Mouse (Mus musculus) heart, embryonic 15.5 days (tissue): ENCODE results near the gene Rap1b. TPM values are rescaled to one million over a fixed set of nuclear protein-coding genes. Genes with fewer than 3 reads are reported as not detected.
"Not testable (repeated sequence)": the region's sequence is repeated elsewhere in the genome, so short reads cannot be mapped to it uniquely, and the experiment has no call there.

Source experiments
- ATAC-seq: fragments of 200-750 bp; cut with Nextera tagmentation; replicated peaks from 2 replicates; pipeline ENCODE4 v1.8.0; 2017; ENCODE audit warnings: low read depth, moderate TSS enrichment; ENCODE audit not compliant: insufficient number of reproducible peaks, insufficient read depth, low FRiP score
- H3K27ac ChIP-seq: fragments of 300-500 bp; sonication (generic); 2 replicates; pipeline ENCODE4 v1.5.1; 2015; ENCODE audit warnings: mild to moderate bottlenecking, inconsistent platforms
- H3K27me3 ChIP-seq: fragments of 300-500 bp; sonication (generic); 2 replicates; pipeline ENCODE4 v1.6.1; 2015; ENCODE audit warnings: inconsistent platforms
- H3K36me3 ChIP-seq: fragments of 300-500 bp; sonication (generic); 2 replicates; pipeline ENCODE4 v1.6.1; 2015; ENCODE audit warnings: mild to moderate bottlenecking, inconsistent platforms
- H3K4me1 ChIP-seq: fragments of 300-500 bp; sonication (generic); replicated peaks from 2 replicates; pipeline ENCODE4 v1.6.1; 2015; ENCODE audit warnings: inconsistent platforms
- H3K4me2 ChIP-seq: fragments of 300-500 bp; sonication (generic); 2 replicates; pipeline ENCODE4 v1.6.1; 2015; ENCODE audit warnings: inconsistent platforms, mild to moderate bottlenecking, moderate library complexity
- H3K4me3 ChIP-seq: fragments of 300-500 bp; sonication (generic); 2 replicates; pipeline ENCODE4 v1.5.1; 2015; ENCODE audit warnings: mild to moderate bottlenecking, inconsistent platforms
- H3K9ac ChIP-seq: fragments of 300-500 bp; sonication (generic); 2 replicates; pipeline ENCODE4 v1.6.1; 2015; ENCODE audit warnings: mild to moderate bottlenecking, inconsistent platforms
- H3K9me3 ChIP-seq: fragments of 300-500 bp; sonication (generic); replicated peaks from 2 replicates; pipeline ENCODE4 v1.6.1; 2016; ENCODE audit warnings: inconsistent platforms
- WGBS: fragments of 180-500 bp; shearing (Covaris S2); methylation state at CpG from one replicate; pipeline ENCODE4 v1.1.7; 2015; ENCODE audit warnings: mixed read lengths; 5-methylcytosine and 5-hydroxymethylcytosine counted together
- polyA plus RNA-seq: library from polyadenylated mRNA; unstranded; fragments of >200 nt; fragmentation: Nextera tagmentation; extraction: Ambion mirVana; gene quantifications from 2 replicates; pipeline ENCODE4 v1.2.1, GENCODE M21; 2015

The Rap1b gene
- polyA plus RNA-seq: 112 and 128 TPM in 2 replicates

DNA sequence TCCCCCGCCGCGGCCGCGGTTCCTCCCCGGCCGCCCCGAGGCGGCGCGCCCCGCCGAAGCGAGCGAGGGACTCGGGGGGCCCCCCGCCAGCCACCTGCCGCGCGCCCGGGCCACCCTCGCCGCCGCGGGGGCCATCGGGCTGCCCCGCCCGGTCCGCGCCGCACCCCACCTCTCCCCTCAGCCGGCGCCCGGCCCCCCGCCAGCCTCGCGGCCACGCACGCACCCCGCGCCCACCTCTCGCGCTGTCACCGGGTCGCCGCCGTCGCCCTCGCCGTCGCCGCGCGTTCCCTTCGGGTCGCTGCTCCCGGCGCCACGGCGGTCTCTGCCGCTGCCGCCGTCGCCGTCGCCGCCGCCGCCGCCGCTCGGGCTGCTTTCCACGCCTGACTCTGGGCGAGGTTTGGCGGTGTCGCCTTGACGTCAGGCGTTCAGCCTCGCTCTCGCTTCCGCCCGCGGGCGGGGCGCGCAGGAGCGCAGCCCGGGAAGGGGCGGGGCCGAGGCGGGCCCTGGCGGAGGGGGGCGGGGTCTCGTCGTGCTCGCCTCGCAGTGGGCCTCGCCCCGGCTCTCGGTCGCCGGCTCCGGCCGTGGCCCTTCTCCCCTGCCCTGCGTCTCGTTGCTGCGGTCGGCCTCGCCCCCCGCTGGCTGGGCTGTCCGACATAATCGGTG, at the start of gene Rap1b:
Gene Rap1b, minus strand, starts transcription at position 439 of the 663 bp plus-strand sequence.
- H3K27ac ChIP-seq: peak within 1 kb of the TSS; percentile 99
- no peaks in the 10 kb centered on the region for H3K9me3 ChIP-seq
- H3K4me2 ChIP-seq: peak within 1 kb of the TSS; percentile 71
- under 1% methylated on average over 97 of the region's 112 CpGs for WGBS
- no peaks in the 10 kb centered on the region for H3K27me3 ChIP-seq
- H3K4me3 ChIP-seq: peak within 1 kb of the TSS; percentile 97
- peaks cover 28% of the 10 kb centered on the region for H3K4me1 ChIP-seq
- ATAC-seq: peak; percentile 97
- peak within 1 kb of the TSS; percentile 99 for H3K9ac ChIP-seq
- H3K36me3 ChIP-seq: no peaks in the 10 kb centered on the region

DNA sequence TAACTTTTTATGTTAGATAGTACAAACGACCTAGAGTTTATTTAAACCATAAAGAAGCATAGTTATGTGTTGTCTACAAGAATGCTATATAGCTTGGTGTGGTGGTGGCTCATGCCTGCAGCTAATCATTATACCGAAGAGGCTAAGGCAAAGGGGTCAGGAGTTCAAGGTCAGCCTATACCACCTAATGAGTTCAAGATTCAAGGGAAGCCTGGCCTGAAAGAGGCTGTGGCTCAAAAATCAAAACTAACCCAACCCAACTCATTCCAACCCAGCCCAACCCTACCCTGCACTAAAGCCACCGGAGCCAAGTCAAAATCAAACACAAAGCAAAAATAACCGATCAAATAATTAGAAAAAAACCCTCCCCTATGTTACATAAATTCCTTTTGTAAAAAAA, 49.4 kb upstream of the Rap1b start:
- ATAC-seq: no peak
- no peak overlapping the region for H3K4me3 ChIP-seq
- 73% methylated on average over 4 of the region's 4 CpGs for WGBS

DNA sequence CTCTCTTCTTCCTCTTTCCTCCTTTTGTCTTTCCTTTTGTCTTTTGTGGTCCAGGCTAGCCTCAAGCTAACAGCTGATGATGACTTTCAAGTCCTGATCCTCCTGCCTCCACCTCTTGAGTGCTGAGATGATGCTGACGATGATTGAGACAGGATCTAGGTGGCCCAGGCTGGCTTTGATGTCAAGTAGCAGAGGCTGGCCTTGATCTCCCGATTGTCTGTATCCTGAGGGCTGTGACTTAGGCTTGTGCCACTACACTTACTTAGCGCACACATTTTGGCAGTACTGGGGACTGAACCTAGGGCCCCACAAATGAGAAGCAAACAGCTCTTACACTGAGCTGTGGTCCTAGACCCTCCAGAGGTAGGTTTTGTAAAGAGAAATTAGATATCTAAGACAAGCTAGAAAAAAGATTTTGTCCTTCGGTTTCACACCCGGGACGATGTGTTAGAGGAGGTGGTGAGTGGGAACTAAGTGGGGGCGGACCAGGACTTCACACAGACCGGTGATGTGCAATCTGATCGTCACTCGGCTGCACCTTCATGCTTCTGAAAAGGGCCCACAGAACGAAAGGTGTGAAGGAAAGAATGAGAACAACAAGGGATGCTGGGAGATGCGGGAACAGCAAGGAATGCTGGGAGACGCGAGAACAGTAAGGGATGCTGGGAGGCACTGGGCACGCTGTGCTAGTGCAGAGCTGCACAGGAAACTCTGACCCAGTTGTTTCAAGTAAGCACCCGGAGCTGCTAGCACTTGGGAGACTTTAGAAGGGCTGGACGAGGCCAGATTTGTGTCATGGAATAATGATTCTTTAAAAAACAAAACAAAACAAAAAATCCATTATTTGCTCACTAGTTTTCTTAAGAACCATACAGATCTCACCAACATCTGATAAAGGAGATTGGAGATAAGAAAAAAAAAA, 48.5 kb upstream of the Rap1b start:
- H3K4me2 ChIP-seq: no peak overlapping the region
- no peak overlapping the region for H3K9ac ChIP-seq
- H3K4me3 ChIP-seq: no peak overlapping the region
- no peaks in the 10 kb centered on the region for H3K27me3 ChIP-seq
- H3K27ac ChIP-seq: no peak overlapping the region
- H3K9me3 ChIP-seq: no peaks in the 10 kb centered on the region
- peaks cover 7% of the 10 kb centered on the region for H3K4me1 ChIP-seq
- WGBS: 81% methylated on average over 17 of the region's 17 CpGs
- no peaks in the 10 kb centered on the region for H3K36me3 ChIP-seq
- ATAC-seq: no peak

More for the DNA sequence above, 49.4 kb upstream of the Rap1b start:
- Histone ChIP-seq H3K9ac (no peak overlapping the region), H3K27me3 (no peaks in the 10 kb centered on the region), H3K4me1 (peaks cover 7% of the 10 kb centered on the region), H3K4me2 (no peak overlapping the region), H3K27ac (no peak overlapping the region), H3K9me3 (no peaks in the 10 kb centered on the region), H3K36me3 (no peaks in the 10 kb centered on the region)

DNA sequence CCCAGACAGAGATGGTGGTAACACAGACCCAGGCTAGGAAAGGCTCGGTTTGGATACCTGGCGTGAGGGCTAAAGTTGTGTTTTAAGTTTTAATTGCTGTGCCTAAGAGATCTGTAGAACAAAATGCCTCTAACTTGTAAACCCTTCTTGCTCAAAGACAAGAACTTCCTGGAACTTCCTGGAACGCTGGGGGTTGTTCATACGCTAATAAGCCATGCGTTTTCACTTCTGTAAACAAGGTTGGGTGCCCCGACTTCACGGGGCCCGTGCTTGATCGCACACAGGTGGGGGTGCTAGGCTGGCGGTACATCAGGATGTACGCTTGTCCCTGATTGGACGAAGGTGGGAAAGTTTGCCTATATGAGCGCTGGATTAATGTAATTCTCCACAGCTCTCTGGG, 47.3 kb upstream of the Rap1b start:
- not testable (repeated sequence) for ATAC-seq, H3K27me3 ChIP-seq, H3K36me3 ChIP-seq, H3K27ac ChIP-seq, H3K4me1 ChIP-seq, H3K4me3 ChIP-seq, H3K9me3 ChIP-seq, H3K4me2 ChIP-seq, H3K9ac ChIP-seq
- 45% methylated on average over 13 of the region's 13 CpGs for WGBS

DNA sequence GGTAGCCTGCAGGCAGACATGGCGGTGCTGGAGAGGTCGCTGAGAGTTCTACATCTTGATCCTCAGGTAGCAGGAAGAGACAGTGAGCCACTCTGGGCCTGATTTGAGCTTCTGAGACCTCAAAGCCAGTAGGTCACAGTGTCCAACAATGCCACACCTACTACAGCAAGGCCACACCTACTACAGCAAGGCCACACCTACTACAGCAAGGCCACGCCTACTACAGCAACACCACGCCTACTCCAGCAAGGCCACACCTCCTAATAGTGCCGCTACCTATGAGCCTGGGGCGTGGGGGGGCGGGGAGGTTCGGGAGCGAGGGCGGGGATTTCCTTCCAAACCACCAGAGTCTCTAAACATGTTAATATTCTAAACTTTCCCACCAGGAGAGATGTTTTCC, 45.5 kb upstream of the Rap1b start:
- Histone ChIP-seq H3K4me1 (peaks cover 3% of the 10 kb centered on the region), H3K27ac (no peak overlapping the region)
- ATAC-seq: no peak

DNA sequence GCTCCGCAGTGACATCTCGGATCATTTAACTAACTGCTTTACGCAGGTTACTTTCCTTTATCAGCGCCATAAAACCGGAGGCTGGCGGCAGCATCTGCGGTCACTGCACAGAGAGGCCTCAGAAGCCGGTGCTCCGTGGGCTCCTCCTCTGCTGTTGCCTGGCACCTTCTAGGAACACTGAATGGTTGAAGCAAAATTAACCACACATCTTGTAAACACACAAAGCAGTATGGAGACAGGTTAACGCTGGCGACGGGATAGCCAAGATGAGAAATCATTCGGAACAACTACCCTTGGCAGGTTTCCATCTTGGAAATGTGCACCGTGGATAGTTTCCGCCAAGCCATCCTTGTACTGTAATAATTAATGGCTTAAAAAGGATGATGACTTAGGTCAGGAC, 43.0 kb upstream of the Rap1b start:
- ATAC-seq: no peak
- no peaks in the 10 kb centered on the region for H3K36me3 ChIP-seq
- H3K4me2 ChIP-seq: no peak overlapping the region
- no peak overlapping the region for H3K27ac ChIP-seq
- H3K4me1 ChIP-seq: 0 out of 2 replicates have a peak, but pooled peaks cover 4% of the 10 kb centered on the region
- 79% methylated on average over 15 of the region's 15 CpGs for WGBS
- no peaks in the 10 kb centered on the region for H3K9me3 ChIP-seq
- no peak overlapping the region for H3K4me3 ChIP-seq
- no peak overlapping the region for H3K9ac ChIP-seq
- H3K27me3 ChIP-seq: no peaks in the 10 kb centered on the region

More for the DNA sequence above, 45.5 kb upstream of the Rap1b start:
- Histone ChIP-seq H3K36me3 (no peaks in the 10 kb centered on the region), H3K4me2 (no peak overlapping the region), H3K9ac (no peak overlapping the region), H3K9me3 (no peaks in the 10 kb centered on the region), H3K27me3 (no peaks in the 10 kb centered on the region), H3K4me3 (no peak overlapping the region)
- 72% methylated on average over 10 of the region's 10 CpGs for WGBS

DNA sequence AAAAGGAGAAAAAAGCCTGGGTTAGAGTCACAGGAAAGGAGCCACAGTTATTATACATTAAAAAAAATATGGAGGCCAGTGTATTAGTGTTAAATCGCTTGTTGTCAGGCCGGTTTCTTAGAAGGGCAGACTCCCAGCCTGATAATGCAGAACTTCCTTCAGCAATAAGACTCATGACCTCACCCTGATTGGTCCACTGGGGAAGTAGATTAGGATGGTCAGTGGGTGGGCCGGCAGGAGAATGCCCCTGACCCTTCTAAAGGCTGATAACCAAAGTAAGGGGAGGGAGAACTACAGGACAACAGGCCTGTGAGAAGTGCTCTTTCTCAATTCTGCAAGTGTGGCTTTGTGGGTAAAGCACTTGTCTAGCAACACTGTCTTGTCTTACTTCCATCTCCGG, 39.5 kb upstream of the Rap1b start:
- no peak overlapping the region for H3K9ac ChIP-seq
- no peaks in the 10 kb centered on the region for H3K27me3 ChIP-seq
- H3K4me1 ChIP-seq: 0 out of 2 replicates have a peak, but pooled peaks cover 4% of the 10 kb centered on the region
- H3K4me3 ChIP-seq: no peak overlapping the region
- WGBS: 43% methylated on average over 4 of the region's 4 CpGs
- H3K4me2 ChIP-seq: no peak overlapping the region
- H3K36me3 ChIP-seq: no peaks in the 10 kb centered on the region
- no peak overlapping the region for H3K27ac ChIP-seq
- H3K9me3 ChIP-seq: no peaks in the 10 kb centered on the region
- no peak for ATAC-seq

DNA sequence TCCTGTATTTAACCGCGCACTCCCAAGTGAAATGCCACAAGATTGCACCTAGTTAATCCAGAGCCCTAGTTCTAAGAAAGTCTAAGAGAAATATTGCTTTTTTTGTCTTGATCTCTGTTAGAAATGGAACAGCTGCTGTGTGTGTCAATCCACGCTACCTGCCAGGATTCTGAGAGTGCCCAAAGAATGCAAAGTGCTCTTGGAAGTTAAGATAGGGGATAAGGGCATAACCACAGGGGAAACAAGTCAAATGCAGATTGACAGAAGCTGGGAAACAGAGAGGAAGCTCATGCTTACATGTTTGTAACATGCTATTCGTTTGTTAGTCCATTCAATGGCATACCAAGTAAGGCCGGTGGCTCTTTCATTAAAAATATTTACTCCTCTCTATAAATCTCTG, 38.9 kb upstream of the Rap1b start:
- H3K4me2 ChIP-seq: no peak overlapping the region
- no peak overlapping the region for H3K27ac ChIP-seq
- 0 out of 2 replicates have a peak, but pooled peaks cover 4% of the 10 kb centered on the region for H3K4me1 ChIP-seq
- H3K4me3 ChIP-seq: no peak overlapping the region
- no peaks in the 10 kb centered on the region for H3K9me3 ChIP-seq
- H3K27me3 ChIP-seq: no peaks in the 10 kb centered on the region
- no peaks in the 10 kb centered on the region for H3K36me3 ChIP-seq
- WGBS: 77% methylated on average over 5 of the region's 5 CpGs
- H3K9ac ChIP-seq: no peak overlapping the region
- no peak for ATAC-seq

DNA sequence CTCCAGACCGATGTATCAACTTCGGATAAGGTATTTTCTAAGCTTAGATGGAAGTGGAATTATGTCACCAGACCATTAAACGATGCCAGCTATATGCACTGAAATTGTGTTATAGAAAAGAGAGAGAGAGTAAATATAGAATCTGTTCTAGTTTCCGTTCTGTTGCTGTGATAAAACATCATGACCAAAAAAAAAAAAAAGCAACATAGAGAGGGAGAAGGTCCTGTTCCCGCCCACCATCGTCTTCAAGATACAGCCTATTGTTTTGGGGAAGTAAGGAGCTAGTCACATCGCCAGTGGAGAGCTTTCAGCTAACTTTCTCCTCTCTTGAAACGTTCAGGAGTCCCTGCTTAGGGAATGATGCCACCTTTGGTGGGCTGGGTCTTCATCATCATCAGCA, 37.6 kb upstream of the Rap1b start:
- Histone ChIP-seq H3K9ac (no peak overlapping the region), H3K27me3 (no peaks in the 10 kb centered on the region), H3K36me3 (no peaks in the 10 kb centered on the region), H3K4me2 (no peak overlapping the region), H3K9me3 (no peaks in the 10 kb centered on the region), H3K27ac (no peak overlapping the region), H3K4me3 (no peak overlapping the region), H3K4me1 (0 out of 2 replicates have a peak, but pooled peaks cover 4% of the 10 kb centered on the region)
- WGBS: 82% methylated on average over 8 of the region's 8 CpGs
- ATAC-seq: no peak

DNA sequence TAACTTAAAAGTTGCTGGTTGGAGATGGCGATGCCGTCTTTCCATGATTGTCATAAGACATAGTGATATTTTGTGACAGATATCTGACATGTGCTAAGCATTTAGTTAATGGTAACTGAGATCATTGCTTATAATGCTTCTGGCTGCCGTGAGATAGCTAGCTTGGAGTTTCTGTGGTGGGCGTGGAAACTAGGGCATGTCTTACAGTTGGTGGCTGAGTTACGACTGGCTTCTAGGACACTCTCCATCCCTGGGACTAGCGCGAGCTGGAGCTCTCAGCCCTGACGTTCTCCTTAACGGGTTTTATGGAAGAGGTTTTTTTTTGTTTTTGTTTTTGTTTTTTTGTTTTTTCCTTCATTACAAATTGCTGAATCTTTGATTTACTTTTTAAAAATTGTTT, 32.8 kb upstream of the Rap1b start:
- Histone ChIP-seq H3K4me3 (no peak overlapping the region), H3K27me3 (no peaks in the 10 kb centered on the region), H3K9me3 (no peaks in the 10 kb centered on the region), H3K4me1 (no peaks in the 10 kb centered on the region), H3K36me3 (no peaks in the 10 kb centered on the region), H3K27ac (no peak overlapping the region), H3K4me2 (no peak overlapping the region), H3K9ac (no peak overlapping the region)
- 82% methylated on average over 9 of the region's 9 CpGs for WGBS
- no peak for ATAC-seq

DNA sequence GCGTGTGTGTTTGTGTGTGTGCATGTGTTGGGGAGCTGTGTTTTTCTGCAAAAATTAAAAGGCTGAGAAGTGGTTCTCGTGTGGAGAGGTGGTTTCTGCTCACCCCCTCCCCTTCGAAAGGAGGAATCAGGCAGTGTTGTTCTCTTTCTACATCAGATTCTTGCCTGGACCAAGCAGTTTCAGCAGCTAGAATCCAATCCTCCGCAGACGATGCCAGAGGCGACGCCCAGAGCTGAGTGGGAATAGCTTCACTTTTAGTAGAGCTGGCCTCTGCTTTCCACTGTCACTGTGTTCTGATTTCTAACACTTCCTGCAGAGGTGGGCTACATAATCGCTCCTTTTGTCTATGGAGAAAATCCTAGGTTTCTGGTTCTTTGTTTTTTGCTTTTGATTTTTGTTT, 31.0 kb upstream of the Rap1b start:
- no peak overlapping the region for H3K4me2 ChIP-seq
- H3K27ac ChIP-seq: no peak overlapping the region
- no peak overlapping the region for H3K9ac ChIP-seq
- H3K9me3 ChIP-seq: no peaks in the 10 kb centered on the region
- H3K4me3 ChIP-seq: no peak overlapping the region
- no peaks in the 10 kb centered on the region for H3K27me3 ChIP-seq
- no peaks in the 10 kb centered on the region for H3K4me1 ChIP-seq
- WGBS: 74% methylated on average over 8 of the region's 8 CpGs
- no peak for ATAC-seq
- no peaks in the 10 kb centered on the region for H3K36me3 ChIP-seq
